Mouse (Mus musculus) cerebellum, postnatal 14 days (tissue): ENCODE measurements around the gene Etfa.

Experiments used
- DNase-seq, 2 experiments: peaks; one replicate each; pipeline ENCODE4 v3.0.0; 2021; ENCODE audit warnings: mixed read lengths in 2 of 2

Etfa gene

DNA sequence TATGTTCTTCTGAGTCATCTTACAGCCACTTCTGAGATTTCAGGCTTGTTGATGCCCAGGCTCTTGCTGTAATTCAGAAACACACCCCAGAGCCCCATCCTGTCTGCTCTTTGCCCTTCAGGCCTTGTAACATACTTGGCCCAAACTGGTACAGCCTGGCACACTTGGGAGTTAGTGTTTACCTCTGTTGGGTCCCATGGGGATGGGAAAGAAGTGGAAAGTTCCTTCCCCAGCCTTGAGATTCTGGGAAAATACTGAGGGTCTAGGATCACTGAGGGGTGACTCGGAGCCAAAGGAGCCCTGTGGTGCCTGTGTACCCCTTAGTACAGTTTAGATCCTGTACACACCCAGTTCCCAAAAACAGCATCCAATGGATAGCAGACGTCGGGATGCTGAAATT is 90.3 kb downstream of the Etfa start:
- DNase-seq, result no peak

DNA sequence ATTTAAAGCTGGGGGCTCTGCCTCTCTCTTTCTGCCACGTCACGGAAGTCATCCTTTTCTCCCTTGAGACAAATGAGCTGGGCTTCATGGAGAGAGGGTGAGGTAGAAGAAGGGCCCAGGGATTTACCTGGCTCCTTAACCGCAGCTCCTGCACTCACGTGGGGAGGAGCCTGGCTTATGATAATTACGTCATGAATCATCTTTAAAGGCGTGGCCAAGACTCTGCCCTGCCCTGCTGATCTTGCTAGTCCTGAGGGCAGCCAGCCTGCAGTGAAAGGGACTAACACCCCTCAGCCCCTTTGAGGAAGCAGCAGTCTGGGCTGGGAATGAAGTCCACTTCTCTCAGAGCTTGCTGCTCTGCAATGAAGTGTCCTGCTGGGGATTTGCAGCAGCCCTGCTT is 100.9 kb downstream of the Etfa start:
- no peak for DNase-seq

DNA sequence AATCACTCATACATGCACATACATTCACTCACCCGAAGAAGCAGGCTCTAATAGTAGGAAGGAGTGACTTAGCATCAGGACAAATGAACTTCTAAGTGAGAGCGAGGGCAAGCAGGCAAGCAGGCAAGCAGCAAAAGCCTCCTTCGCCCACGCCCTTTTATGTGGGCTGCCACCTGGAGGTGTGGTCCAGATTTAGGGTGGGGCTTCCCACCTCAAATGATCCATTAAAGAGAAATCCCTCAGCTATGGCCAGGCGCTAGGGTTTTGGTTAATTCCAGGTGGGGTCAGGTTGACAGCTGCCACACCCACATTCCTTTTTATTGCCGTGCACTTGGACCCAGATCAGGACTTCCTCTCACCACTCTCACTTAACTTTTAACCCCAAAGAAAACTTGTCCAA is 101.6 kb downstream of the Etfa start:
- DNase-seq, result no peak

DNA sequence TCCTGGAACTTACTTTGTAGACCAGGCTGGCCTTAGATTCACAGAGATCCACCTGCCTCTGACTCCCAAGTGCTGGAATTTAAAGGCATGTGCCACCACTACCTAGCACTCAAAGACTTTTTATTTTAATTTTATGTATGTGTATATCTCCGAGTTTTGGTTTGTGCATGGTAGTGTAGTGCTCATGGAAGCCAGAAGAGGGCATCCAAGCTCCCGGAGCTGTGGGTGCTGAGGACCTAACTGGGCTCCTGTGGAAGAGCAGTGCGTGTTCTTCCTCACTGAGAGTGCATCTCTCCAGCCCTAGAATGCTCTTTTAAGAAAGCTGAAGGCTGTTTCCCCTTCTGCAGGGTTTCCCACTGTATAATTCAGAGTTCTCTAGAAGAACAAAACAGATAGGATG is 102.2 kb downstream of the Etfa start:
- no peak for DNase-seq

DNA sequence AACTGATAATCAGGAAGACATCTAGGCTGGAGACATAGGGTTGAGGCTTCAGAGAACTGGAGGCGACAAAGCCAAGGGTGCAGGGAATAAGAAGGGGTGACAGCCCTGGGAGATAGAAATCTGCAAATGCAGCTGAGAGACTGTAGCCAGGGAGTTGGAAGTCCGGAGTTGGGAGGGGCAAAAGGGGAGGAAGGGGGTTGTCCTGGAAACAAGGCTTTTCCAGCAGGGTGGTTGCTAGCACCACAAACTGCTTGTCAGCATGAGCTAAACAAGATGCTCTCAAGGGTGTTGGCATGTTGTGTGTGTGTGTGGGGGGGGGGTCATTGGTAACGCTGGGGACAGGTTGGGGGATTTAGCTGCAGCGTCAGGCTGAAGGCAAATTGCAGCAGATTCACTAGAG is 103.2 kb downstream of the Etfa start:
- DNase-seq, result no peak

DNA sequence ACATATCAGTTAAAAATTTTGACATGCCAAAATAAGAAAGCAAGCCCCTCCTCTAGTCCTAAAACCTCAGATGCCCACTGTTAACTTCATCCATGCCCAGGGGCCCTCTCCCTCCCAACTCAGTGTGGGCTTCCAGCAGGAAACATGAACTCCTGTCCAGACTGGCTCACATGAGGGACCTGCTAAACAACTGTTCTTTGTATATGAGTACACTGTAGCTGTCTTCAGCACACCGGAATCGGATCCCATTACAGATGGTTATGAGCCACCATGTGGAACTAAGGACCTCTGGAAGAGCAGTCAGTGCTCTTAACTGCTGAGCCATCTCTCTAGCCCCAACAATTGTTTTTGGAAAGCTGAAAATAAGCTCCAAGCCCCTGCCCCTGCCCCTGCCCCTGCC is 105.3 kb downstream of the Etfa start:
- no peak for DNase-seq

DNA sequence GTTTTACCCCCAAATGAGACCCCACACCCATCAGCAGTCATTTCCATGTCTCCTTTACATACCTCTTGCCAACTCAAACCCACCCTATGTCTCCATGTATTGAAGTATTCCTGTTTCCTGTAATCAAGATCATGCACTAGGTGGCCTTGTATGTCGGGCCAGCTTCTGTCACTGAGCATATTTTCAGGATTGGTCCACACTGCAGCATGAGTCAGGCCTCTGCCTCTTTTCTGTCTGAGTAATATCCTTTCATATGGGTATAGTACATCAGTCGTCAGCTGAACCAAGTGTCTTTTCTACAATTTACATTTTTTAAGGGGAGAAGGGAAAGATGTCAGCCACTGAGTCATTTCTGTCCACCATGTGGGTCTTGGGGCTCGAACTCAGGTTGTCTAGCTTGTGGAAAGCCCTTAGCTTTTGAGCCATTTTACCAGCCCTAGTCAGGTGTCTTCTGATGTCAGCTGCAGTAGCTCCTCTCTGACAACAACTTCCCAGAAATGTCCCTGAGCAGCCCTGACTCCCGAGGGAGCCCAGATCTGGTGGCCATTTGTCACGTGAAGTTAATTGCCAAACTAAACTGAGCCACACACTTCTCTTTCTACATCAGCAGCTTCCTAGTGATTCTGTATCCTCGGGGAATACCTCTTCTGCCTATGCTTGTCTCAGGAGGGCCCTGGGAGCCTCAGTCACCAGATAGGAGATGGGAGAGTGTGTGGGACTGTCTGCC is 106.9 kb downstream of the Etfa start:
- no peak for DNase-seq
